Mouse (Mus musculus) left cerebral cortex, postnatal 36 days (tissue): Measurements from ENCODE around the gene Hist1h4f. TPM values are rescaled to one million over a fixed set of nuclear protein-coding genes. Genes with fewer than 3 reads are reported as not detected.

Source experiments
- DNase-seq, 2 experiments: peaks; one replicate each; pipeline ENCODE4 v3.0.0; 2021 to 2022; ENCODE audit warnings: low spot score in 2 of 2, mixed read lengths in 1 of 2
- intact Hi-C: fragments of 180-260 bp; cut with DNase I; formaldehyde crosslinking; loops from one replicate; pipeline ENCODE4 v1.15.1; 2025
- total RNA-seq, 2 experiments: library from RNA; stranded (reverse); gene quantifications; 2 replicates each; pipeline ENCODE4 v1.2.3; 2021

Hist1h4f gene
- total RNA-seq, 2 experiments from 2014 or later = 173 to 184 TPM

DNA sequence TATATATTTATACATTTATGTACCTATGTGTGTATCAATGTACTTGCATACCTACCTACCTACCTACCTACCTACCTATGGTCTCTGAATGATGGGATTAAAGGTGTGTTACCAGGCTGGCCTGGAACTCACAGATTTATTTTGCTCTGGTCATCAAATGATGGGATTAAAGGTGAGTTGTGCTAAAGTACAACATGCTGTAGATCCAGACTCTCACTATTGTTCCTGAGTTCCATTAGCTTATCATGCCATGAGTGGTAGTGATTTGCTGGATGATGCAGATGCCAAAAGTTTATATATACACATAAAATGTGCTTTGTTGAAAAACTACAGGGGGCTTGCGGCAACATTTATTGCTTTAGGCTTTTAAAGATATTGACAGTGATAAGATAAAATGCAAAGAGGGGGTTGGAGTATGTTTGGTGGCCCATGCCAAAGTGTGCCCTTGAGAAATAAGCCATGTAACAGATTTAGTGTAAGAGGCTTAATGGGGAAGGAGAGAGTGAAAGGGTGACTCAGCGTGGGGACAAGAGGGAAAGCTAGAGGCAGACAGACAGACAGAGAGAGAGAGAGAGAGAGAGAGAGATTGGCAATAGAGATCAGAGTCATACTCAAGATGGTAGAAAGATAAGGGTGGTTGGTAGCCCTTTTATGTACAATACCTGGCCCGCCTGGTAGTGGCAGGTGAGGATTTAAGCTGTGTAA is 14.3 kb downstream of the Hist1h4f start:
- DNase-seq = no peak
- intact Hi-C loops = loop anchor here (10.0 kb wide), 1 partner anchor 1822 kb away; the partner anchor contains the start of genes Hist1h2ai, Hist1h2bl and Hist1h3h

DNA sequence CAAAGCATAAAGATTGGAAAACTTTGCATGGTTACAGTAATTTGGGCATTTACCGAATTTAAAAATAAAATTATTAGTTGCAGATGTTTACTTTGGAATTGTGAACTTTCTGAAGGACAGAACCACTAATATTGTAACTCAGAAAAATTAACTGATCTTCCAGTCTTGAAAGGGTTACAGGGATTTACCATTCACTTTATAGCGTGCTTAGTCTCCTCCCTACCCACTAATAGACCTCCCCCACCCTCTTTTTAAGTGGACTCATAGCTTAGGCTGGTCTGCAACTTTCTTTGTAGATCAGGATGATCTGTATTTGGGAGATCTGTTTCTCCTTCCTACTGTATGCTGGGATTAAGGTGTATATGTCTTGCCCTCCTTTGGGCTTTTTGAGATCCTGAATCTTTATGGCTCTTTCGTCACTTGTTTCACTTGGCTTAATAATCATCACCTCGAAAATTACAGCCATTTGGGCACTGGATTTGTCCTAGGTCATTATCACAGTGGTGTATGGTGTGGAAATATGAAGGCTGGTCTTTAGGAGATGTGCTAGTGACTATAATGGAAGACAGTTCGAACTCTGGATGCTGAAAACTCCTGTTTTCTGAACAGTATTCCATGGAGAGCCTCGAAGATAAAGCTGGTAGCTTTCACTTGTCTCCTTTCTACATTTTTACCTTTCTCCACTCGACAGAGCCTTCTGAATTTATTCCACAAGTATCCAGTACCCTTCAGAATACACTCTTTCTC is 15.2 kb downstream of the Hist1h4f start:
- intact Hi-C loops = loop anchor here (10.0 kb wide), 1 partner anchor 1821 kb away; the partner anchor contains the start of genes Hist1h2ai, Hist1h2bl and Hist1h3h
- DNase-seq = no peak

DNA sequence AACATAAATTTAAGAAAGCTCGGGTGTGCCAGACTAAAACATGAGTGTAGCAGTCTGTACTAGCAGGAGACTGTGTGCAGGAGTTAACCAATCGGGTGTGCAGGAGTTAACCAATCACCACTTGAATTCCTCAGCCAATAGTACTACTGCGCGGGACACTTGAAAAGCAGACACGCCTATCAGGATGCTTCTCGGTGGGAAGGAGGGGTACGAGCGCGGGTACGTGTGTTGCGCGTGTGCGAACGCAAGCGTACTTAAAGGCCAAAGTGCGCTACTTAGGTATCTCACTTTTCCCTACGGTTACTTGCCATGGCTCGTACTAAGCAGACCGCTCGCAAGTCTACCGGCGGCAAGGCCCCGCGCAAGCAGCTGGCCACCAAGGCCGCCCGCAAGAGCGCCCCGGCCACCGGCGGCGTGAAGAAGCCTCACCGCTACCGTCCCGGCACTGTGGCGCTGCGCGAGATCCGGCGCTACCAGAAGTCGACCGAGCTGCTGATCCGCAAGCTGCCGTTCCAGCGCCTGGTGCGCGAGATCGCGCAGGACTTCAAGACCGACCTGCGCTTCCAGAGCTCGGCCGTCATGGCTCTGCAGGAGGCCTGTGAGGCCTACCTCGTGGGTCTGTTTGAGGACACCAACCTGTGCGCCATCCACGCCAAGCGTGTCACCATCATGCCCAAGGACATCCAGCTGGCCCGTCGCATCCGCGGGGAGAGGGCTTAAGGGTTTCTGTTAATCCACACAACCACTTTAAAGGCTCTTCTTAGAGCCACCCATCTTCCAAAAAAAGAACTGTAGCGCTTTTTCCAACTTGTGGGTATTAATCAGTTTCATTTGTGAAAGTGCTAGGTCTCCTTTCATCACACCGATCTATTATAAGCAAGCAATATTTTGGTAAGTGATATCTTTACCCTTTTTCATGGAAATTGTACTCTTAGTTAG is 16.0 kb downstream of the Hist1h4f start, which contains the start of gene Hist1h3g:
Hist1h3g (plus strand) TSS at position 286 of the 939 bp plus-strand sequence.
- peak; percentile 86 to 89 for DNase-seq
- intact Hi-C loops = loop anchor here (10.0 kb wide), 1 partner anchor 1821 kb away; the partner anchor contains the start of genes Hist1h2ai, Hist1h2bl and Hist1h3h

DNA sequence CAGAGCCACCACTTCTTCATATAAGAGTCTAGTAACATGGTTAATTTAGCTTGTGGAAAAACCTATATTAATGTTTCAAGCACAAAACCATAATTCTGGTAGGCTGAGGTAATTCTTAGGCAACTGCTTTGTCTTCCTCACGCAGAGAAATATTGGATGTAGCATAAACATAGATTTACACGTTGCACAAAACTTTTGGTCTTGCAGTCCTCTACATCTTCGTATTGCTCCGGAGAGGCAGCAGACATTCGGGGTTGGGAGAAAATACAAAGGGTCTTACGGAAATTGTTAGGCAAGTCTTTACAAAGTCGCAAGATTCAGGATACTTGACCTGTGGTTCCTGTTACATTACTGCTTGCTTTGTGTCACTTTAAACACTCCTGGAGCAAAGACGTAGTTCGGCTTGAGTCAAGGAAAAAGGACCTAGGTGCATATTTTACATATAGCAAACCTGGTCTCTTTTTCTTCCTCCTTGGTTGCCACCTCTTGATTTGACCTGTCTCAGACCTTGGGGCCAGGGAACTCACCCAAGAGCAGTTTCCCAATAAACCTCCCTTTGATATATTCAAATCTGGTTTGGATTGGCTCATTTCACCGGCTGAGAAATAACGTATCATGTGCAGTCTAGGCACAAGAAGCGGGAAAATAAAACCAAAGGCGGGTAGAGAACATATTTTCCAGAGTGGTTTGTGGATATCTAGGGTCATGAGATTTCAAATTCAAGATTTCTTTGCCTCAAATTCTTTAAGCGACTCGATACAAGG is 16.9 kb downstream of the Hist1h4f start:
- intact Hi-C loops = loop anchor here (5.0 to 10.0 kb wide), 3 partner anchors 48 to 1820 kb away; partner anchors contain the start of genes Hist1h2ag, Hist1h2ai, Hist1h2bj and Hist1h2bl
- DNase-seq = no peak

DNA sequence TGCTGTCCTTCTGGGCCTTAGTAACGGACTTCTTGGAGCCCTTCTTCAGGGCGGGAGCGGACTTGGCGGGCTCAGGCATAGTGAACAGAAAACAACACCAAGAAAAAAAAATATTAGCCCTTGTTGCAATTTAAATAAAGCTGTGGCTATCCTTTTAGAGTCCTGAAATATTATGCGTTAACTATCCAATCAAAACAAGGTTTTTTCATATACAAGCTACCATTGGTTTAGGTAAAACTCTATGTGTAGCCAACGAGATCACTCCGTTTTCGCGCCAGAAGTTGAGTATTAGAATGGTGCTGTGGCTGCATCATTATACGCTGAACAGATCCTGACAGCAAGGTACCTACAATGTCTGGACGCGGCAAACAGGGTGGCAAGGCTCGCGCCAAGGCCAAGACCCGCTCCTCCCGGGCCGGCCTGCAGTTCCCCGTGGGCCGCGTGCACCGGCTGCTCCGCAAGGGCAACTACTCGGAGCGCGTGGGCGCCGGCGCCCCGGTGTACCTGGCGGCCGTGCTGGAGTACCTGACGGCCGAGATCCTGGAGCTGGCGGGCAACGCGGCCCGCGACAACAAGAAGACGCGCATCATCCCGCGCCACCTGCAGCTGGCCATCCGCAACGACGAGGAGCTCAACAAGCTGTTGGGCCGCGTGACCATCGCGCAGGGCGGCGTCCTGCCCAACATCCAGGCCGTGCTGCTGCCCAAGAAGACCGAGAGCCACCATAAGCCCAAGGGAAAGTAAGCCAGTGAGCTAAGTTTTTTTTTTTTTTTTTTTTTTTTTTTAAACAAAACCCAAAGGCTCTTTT is 17.7 kb downstream of the Hist1h4f start, which contains the start of gene Hist1h2af:
Hist1h2af (plus strand) TSS at position 347 of the 808 bp plus-strand sequence.
- peak; percentile 67 to 73 for DNase-seq
- intact Hi-C loops = loop anchor here (5.0 to 10.0 kb wide), 3 partner anchors 49 to 1819 kb away; partner anchors contain the start of genes Hist1h2ag, Hist1h2ai, Hist1h2bj and Hist1h2bl

DNA sequence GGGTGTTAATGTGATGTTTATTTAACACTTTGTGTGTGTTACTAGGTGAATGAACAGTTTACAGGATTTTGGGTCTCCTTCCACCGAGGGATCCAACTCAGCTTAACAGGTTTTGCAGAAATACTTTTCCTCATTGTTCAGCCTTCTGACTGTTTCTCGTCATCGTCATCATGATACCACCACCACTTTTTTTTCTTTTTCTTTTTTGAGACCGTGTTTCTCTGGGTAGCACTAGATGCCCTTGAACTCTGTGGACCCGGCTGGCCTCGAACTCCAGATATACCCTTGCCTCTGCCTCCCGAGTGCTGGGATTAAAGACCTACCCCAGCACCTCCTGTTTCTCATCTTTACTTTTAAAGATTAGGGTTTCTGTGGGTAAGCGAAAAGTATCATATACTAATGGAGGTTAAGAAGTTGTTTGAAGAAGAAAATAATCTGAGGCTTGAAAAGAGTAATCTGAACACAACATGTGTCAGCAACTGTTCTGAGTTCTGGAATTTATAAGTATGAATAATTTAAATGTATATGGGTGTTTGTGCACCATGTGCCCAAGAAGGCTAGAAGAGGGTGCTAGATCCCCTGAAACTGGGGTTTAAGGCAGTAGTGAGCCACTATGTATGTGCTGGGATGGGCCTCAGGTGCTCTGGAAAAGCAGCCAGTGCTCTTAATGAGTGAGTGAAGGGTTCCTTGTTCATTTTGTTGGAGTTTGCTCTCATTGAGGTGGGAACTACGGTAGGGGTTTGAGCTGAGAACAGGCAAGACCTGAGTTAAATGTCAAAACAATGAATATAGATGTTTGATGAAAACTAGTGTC is 19.0 kb downstream of the Hist1h4f start:
- DNase-seq = no peak
- intact Hi-C loops = loop anchor here (5.0 to 10.0 kb wide), 3 partner anchors 50 to 1818 kb away; partner anchors contain the start of genes Hist1h2ag, Hist1h2ai, Hist1h2bj and Hist1h2bl

DNA sequence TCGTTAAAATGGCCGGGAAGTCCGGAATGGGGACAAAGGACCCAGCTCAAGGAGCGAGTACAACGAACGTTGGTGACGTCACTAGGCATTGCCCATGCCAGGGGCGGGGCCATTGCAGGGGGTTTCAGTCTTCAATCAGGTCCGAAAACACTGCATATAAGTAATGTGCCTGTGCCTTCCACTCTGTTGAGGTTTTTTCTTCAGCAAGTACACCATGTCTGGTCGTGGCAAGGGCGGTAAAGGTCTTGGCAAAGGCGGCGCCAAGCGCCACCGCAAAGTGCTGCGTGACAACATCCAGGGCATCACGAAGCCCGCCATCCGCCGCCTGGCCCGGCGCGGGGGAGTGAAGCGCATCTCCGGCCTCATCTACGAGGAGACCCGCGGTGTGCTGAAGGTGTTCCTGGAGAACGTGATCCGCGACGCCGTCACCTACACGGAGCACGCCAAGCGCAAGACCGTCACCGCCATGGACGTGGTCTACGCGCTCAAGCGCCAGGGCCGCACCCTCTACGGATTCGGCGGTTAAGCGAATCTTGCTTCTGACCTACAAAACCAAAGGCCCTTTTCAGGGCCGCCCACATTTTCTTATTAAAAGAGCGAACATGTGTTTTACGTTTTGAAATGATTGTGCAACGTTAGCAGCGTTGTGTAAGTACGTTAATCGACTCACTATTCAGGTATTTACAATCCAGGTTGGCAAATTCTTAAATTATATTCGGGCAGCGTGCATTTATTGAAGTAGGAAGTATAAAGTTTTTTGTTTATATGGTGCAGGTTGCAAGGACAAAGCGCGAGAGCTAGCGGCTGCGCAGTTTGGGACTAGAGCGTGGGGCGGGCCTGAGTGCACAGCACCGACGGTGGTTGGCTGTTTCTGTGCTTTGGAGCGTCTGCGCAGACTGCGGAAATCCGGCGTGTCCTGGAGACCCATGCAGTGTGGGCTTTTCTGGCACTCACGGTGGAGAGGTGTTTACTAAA is 20.3 kb downstream of the Hist1h4f start, which contains the start of gene Hist1h4h:
Hist1h4h (plus strand) TSS at position 150 of the 975 bp plus-strand sequence.
- intact Hi-C loops = loop anchor here (5.0 to 10.0 kb wide), 3 partner anchors 51 to 1816 kb away; partner anchors contain the start of genes Hist1h2ag, Hist1h2ai, Hist1h2bj and Hist1h2bl
- DNase-seq = peak; percentile 96 to 97

DNA sequence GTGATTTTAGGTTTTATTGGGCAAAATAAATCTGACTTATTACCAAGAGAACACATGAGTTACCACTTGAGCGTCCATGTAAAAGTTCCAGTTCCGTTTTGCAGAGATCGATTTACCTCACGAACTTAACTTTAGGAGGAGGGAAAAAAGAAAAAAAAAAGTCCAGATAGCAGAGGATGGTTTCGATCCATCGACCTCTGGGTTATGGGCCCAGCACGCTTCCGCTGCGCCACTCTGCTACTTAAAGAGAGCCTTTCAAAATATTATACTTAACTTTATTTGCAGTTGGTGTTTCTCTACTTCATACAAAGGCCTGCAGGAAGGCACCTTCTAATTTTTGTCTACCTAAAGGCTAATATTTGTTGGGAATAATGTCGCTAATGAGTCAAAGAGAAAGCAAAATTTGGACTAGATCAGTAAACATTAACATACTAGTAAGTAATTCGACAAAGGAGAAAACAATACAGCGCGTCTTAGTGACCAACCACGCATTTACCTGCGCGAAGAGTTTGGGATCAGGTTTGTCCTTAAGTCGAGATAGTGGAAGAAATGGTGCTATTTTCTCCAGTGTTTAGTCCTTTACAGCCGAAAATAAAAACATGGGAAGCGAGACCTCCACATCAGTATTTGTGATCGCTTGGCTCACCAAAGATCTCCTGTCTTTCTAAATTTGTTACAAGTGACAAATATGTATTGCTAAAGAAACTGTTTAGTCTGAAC is 21.1 kb downstream of the Hist1h4f start:
- peak; percentile 55 to 66 for DNase-seq
- intact Hi-C loops = loop anchor here (5.0 to 10.0 kb wide), 3 partner anchors 52 to 1816 kb away; partner anchors contain the start of genes Hist1h2ag, Hist1h2ai, Hist1h2bj and Hist1h2bl

DNA sequence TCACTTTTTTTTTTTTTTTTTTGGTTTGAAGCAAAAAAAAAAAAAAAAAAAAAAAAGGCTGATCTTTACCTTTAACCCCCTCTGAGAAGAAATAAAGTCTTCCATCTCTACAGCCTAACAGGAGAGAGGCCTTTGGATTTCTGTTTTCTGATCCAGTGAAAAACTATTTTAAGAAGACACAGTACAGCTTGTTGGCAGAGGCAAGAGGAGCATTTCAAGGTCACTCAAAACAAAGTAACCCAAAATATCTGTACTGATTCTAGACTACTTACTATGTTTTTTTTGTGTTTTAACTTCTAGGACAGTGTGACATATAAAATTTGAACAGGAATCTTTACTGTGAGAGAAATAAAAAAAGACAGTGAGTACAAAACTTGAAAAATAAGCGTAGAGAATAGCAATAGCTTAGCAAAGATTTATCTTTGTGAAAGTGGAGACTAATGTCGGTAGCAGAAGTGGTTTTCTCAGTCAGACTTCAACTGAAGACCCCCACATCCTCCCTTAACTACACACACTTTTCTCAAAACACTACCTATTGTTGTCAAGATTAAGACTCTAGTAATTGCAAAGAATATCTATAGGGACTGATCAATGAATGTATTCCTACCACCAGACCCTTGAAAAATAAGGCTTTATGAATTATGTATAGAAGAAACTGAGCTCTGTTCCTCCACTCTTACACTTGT is 21.8 kb downstream of the Hist1h4f start:
- intact Hi-C loops = loop anchor here (5.0 to 10.0 kb wide), 3 partner anchors 53 to 1815 kb away; partner anchors contain the start of genes Hist1h2ag, Hist1h2ai, Hist1h2bj and Hist1h2bl
- no peak for DNase-seq

DNA sequence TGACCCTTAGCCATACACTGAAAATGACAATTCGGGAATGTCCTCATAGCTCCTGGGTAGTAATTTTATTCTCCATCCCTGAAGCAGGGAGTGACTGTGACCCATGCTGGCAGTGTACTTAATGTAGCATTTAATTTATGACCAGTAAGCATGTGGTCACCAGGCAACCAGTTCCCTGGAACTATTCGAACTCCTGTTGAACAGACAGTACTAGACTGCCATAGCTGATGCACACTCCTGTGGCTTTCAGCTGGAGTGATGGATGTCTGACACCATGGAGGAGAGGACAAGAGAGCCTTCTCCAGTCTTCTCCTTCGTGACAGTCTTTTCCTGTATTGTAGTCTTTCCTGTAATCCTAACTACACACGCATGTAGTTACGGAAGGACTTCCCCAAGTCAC is 22.4 kb downstream of the Hist1h4f start:
- intact Hi-C loops = no loop called here

DNA sequence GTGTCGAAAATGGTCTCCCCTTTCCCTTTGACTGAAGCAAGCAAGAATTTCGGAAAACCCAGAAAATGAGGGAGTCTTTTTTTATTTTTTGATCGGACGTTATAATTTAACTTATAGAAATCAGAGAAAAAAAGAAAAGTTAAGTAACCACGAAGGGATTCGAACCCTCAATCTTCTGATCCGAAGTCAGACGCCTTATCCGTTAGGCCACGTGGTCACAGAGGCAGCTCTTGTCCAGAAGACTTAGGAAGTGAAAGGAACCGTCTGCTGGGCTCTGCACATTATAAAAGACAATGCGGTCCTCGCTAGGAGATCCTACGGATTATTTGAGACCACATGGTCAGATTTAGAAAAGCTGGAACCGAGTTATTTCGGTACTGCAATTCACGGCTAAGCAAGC is 25.1 kb downstream of the Hist1h4f start:
- DNase-seq = peak; percentile 89 to 93
- intact Hi-C loops = no loop called here

More for the DNA sequence above, 22.4 kb downstream of the Hist1h4f start:
- no peak for DNase-seq

DNA sequence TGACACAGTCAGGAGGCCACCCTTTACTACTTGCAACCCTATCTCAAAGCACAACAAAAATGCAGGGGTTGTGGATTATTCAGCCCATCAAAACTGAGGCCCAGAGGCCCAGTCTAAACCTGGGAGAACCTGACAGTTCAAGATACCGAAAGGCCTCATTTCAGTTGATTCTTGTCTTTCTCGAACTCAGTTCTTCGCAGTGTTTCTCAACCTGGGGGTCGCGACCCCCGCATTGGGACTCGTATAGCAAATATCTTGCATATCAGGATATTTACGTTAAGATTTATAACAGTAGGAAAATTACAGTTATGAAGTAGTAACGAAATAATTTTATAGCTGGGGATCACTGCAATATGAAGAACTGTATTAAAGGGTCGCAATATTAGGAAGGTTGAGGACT is 25.5 kb downstream of the Hist1h4f start:
- intact Hi-C loops = no loop called here

DNA sequence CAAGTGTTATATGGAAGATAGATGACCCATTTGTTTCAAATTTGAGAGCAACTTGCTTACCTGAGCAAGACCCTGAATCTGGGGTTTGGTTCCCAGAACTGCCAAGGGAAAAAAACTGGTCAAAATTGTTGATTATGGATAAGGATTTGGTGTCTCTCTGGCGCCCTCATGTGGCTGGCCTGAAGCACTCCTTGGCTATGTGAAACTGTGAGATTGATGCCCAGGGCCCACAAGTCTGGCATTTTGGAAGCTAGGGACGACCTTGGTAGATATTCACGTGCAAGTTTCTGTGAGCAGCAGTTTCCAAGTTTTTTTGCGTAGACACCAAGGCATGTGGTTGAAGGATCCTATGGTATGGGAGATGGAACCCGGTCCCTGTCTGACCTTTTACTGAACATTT is 26.8 kb downstream of the Hist1h4f start:
- intact Hi-C loops = no loop called here

More for the DNA sequence above, 25.5 kb downstream of the Hist1h4f start:
- no peak for DNase-seq

DNA sequence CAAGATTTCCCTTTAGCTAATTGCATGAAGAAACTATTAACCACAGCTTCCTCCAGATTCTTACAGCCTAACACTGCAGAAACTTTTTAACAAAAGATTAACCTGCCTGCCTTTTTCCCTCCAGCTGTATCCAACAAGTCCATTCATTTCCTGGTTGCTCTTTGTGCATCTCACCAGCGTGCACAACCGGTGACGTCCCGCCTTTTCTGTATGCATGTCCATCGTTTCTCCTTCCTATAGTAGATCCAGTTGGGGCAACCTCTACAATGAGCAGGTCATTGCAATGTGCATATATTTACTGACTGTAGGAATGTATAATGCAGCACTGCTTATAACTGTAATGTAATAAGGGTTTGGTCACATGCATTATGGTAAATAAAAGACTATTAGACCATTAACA is 27.5 kb downstream of the Hist1h4f start:
- intact Hi-C loops = no loop called here
- DNase-seq = no peak

More for the DNA sequence above, 26.8 kb downstream of the Hist1h4f start:
- peak; percentile 58 to 64 for DNase-seq
